Mouse (Mus musculus): ENCODE data around the gene Rep15.

- no peak for TF ChIP-seq POLR2A (IDR thresholded peaks at IDR 0.05; ENCODE audit: insufficient read length, low read depth)
- no peak for TF ChIP-seq MYOG (IDR thresholded peaks at IDR 0.05; ENCODE audit: control insufficient read depth in 1 of 3, insufficient read depth in 1 of 3, insufficient read length in 2 of 3, low read depth in 2 of 3)
- TF ChIP-seq POLR2AphosphoS2 (IDR thresholded peaks at IDR 0.05; ENCODE audit: insufficient read length, low read depth): no peak
- no peak for TF ChIP-seq E2F4 (IDR thresholded peaks at IDR 0.05; ENCODE audit: insufficient read depth)
- TF ChIP-seq REST (IDR thresholded peaks at IDR 0.05; ENCODE audit: insufficient read depth, insufficient read length): no peak
- TF ChIP-seq TCF12 (IDR thresholded peaks at IDR 0.05; ENCODE audit: insufficient read depth, poor library complexity, severe bottlenecking): no peak
Observed at GRCm38 (mm10) chr6:147030096-147030885, 2.1 kb upstream of the Rep15 start.

Data from myocyte (in vitro differentiated cells).